Mouse (Mus musculus) liver, embryonic 11.5 days (tissue): ENCODE data around the gene Inf2. TPM values are rescaled to one million over a fixed set of nuclear protein-coding genes. Genes with fewer than 3 reads are reported as not detected.
A peak's percentile ranks its signal among the peaks of the same experiment; 100 is the strongest.

Experiments
- ATAC-seq: fragments of 200-750 bp; cut with Nextera tagmentation; replicated peaks from 2 replicates; pipeline ENCODE4 v1.8.0; 2017; ENCODE audit warnings: moderate number of reproducible peaks, mild to moderate bottlenecking, moderate TSS enrichment, moderate library complexity; ENCODE audit not compliant: low FRiP score
- DNase-seq: peaks from one replicate; pipeline ENCODE4 v3.0.0-alpha.2; 2017; ENCODE audit warnings: low spot score
- H3K27ac ChIP-seq: fragments of 300-500 bp; sonication (generic); 2 replicates; pipeline ENCODE4 v1.5.1; 2014; ENCODE audit warnings: mild to moderate bottlenecking, low read depth, low read length, control low read depth
- H3K27me3 ChIP-seq: fragments of 300-500 bp; sonication (generic); replicated peaks from 2 replicates; pipeline ENCODE4 v1.6.1; 2014; ENCODE audit warnings: low read length, mixed read lengths; ENCODE audit not compliant: control insufficient read depth, insufficient read depth
- H3K36me3 ChIP-seq: fragments of 300-500 bp; sonication (generic); 2 replicates; pipeline ENCODE4 v1.6.1; 2014; ENCODE audit warnings: mild to moderate bottlenecking, low read length, moderate library complexity, mixed read lengths; ENCODE audit not compliant: control insufficient read depth, insufficient read depth
- H3K4me1 ChIP-seq: fragments of 300-500 bp; sonication (generic); replicated peaks from 2 replicates; pipeline ENCODE4 v1.6.1; 2014; ENCODE audit warnings: low read length, mixed read lengths; ENCODE audit not compliant: control insufficient read depth, insufficient read depth
- H3K4me2 ChIP-seq: fragments of 300-500 bp; sonication (generic); 2 replicates; pipeline ENCODE4 v1.6.1; 2014; ENCODE audit warnings: mild to moderate bottlenecking, control low read depth, moderate library complexity
- H3K4me3 ChIP-seq: fragments of 300-500 bp; sonication (generic); 2 replicates; pipeline ENCODE4 v1.5.1; 2014; ENCODE audit warnings: low read depth, low read length, control low read depth
- H3K9ac ChIP-seq: fragments of 300-500 bp; sonication (generic); 2 replicates; pipeline ENCODE4 v1.6.1; 2014; ENCODE audit warnings: low read depth, low read length, control low read depth
- H3K9me3 ChIP-seq: fragments of 300-500 bp; sonication (generic); 2 replicates; pipeline ENCODE4 v1.6.1; 2016; ENCODE audit warnings: low read length, inconsistent platforms, mixed read lengths; ENCODE audit not compliant: control insufficient read depth
- WGBS: fragments of 180-500 bp; shearing (Covaris S2); extraction: QIAGEN DNeasy Blood & Tissue Kit; methylation state at CpG from one replicate; pipeline ENCODE4 v1.1.7; 2014; 5-methylcytosine and 5-hydroxymethylcytosine counted together
- polyA plus RNA-seq: library from polyadenylated mRNA; unstranded; fragments of >200 nt; fragmentation: Nextera tagmentation; extraction: Ambion mirVana; gene quantifications from 2 replicates; pipeline ENCODE4 v1.2.1, GENCODE M21; 2014

Inf2 gene
- polyA plus RNA-seq, 1 experiment from 2014 or later = 6.5 TPM

DNA sequence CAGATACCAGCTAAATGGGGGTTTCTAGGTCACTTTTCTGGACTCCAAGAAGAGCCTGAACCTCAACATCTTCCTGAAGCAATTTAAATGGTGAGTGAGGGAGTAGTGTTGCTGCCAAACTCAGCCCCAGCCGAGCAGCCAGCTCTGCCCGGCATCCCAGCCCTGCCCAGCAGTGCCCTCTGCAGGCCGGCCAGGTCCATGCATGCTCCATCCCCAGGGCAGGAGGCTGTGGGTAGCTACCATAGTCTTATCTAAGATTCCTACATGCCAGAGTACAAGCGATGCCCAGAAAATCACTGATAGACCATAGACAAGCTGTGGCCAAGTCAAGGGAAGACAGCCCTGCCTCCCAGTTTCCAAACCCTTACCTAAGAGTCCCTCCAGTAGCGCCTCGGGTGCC is 17.2 kb downstream of the Inf2 start:
- H3K9ac ChIP-seq = no peak overlapping the region
- peak; percentile 71 for DNase-seq
- H3K27ac ChIP-seq = no peak overlapping the region
- no peaks in the 10 kb centered on the region for H3K9me3 ChIP-seq
- no peak overlapping the region for H3K4me3 ChIP-seq
- 51% methylated on average over 6 of the region's 6 CpGs for WGBS
- H3K27me3 ChIP-seq = no peaks in the 10 kb centered on the region
- peaks cover under 1% of the 10 kb centered on the region; the same call in 1 of the 2 replicates for H3K4me1 ChIP-seq
- no peak overlapping the region for H3K4me2 ChIP-seq
- peaks cover 24% of the 10 kb centered on the region for H3K36me3 ChIP-seq
- ATAC-seq = peak; percentile 71

DNA sequence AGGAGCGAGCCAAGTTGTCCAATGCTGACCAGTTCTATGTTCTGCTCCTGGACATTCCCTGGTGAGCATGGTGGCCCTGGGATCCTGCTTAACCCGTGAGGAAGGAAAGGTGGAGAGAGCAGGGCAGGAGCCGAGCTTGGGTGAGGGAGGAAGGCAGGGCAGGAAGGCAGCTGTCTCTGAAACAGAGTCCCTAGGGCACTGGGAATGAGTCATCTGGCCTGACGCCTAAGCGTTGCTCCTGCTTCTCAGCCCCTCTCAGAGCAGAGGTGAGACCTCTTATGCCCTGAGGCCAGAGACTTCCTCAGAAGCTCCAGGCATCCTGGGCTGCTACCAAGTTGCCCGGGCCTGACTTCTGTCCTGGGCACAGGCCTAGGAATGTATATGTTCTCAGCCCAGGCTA is 18.4 kb downstream of the Inf2 start:
- no peak overlapping the region for H3K4me2 ChIP-seq
- H3K36me3 ChIP-seq = peaks cover 20% of the 10 kb centered on the region
- no peak overlapping the region for H3K9ac ChIP-seq
- WGBS = 84% methylated on average over 6 of the region's 6 CpGs
- H3K27me3 ChIP-seq = no peaks in the 10 kb centered on the region
- no peaks in the 10 kb centered on the region for H3K9me3 ChIP-seq
- H3K4me3 ChIP-seq = no peak overlapping the region
- no peak overlapping the region for H3K27ac ChIP-seq
- DNase-seq (no peak), ATAC-seq (no peak)
- H3K4me1 ChIP-seq = no peaks in the 10 kb centered on the region

DNA sequence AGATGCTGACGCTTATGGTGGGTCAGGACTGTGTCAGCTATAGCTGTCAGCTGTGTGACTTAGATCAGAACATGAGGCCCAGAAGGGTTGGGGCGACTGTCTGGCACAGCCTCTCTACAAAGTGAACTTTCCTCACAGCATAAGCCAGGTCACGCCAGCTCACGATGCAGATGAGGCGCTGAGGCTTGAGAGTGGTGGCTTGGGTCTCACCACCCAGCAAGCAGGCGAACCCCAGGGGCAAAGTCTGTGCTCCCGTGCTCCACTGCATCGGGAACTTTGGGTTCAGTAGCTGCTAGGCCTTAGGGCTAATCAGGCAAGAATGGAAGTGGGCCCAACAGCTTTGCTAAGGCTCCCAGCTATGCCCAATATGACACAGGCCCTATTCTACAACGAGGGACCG is 20.4 kb downstream of the Inf2 start:
- ATAC-seq (no peak), DNase-seq (no peak)
- Histone ChIP-seq H3K27me3 (no peaks in the 10 kb centered on the region), H3K36me3 (peaks cover 16% of the 10 kb centered on the region; the same call in 1 of the 2 replicates), H3K9ac (no peak overlapping the region), H3K4me2 (no peak overlapping the region), H3K9me3 (no peaks in the 10 kb centered on the region), H3K4me3 (no peak overlapping the region), H3K4me1 (no peaks in the 10 kb centered on the region), H3K27ac (no peak overlapping the region)
- 86% methylated on average over 10 of the region's 10 CpGs for WGBS

DNA sequence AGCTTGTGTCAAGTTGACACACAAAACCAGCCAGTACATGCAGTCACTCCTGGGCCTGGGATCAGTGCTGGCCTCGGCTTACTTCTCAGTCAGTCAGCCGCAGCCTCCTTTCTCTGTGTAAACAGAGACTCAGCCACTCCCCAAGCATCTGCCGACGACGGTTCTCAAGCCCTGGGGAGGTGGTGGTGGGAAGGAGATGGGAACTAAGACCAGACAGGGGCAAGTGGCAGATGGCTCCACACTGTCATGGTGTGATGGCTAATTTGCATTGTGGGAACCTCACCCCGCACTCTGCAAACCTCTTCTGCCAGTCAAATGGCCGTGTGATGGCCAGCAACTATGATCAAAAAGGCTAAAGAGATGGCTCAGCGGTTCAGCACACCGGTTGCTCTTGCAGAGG is 28.1 kb downstream of the Inf2 start:
- Histone ChIP-seq H3K9me3 (no peaks in the 10 kb centered on the region), H3K4me1 (peaks cover 29% of the 10 kb centered on the region), H3K27ac (no peak overlapping the region), H3K4me3 (no peak overlapping the region), H3K9ac (no peak overlapping the region), H3K36me3 (no peaks in the 10 kb centered on the region), H3K27me3 (peaks cover 14% of the 10 kb centered on the region), H3K4me2 (no peak overlapping the region)
- no peak for DNase-seq
- WGBS = 47% methylated on average over 9 of the region's 9 CpGs
- ATAC-seq = no peak

DNA sequence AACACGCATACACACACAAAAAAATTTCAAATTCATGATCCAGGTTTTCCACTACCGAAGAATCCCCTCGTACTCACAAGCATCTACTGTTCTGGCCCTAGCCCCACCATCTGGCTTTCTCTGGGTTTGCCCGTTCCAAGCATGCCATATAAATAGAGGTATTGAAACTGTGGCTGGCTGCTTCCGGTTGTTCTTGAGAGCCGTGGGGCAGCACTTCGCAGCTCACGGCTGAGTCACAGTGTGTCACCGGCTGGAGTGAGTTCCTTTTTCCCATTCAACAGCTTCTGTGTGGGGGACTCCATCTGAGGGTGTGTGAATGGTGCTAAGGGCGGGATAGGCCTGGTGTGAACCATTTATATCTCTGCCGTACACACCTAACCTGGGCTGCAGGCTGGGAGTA is 28.6 kb downstream of the Inf2 start:
- Histone ChIP-seq H3K9me3 (no peaks in the 10 kb centered on the region), H3K4me3 (no peak overlapping the region), H3K4me2 (no peak overlapping the region), H3K36me3 (no peaks in the 10 kb centered on the region), H3K27me3 (peaks cover 15% of the 10 kb centered on the region), H3K9ac (no peak overlapping the region), H3K27ac (no peak overlapping the region), H3K4me1 (peaks cover 34% of the 10 kb centered on the region)
- 62% methylated on average over 11 of the region's 11 CpGs for WGBS
- no peak for ATAC-seq
- no peak for DNase-seq

DNA sequence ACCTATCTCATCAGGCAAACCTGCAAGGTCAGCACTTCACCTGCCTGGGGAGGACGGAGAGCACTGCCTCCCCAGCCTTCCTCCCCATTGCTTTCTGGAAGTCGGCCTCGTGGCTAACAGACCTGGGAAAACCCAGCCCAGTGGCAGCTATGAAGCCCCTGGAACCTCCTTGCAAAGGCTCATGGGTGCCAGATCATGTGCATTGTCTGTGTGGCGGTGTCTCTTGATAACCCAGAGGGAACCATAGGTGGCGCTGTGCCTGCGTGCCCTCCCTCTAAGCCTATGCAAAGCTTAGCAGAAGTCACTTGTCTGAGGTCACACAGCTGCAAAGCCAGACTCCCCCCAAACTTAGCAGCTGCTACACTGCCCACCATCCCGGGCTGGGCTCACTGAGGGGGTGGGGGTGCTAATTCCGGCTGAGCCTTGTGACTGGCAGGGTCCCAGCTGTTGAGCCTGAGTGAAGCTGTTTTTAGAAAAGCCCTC is 29.4 kb downstream of the Inf2 start:
- H3K4me3 ChIP-seq = no peak overlapping the region
- peaks cover 15% of the 10 kb centered on the region for H3K27me3 ChIP-seq
- H3K36me3 ChIP-seq = no peaks in the 10 kb centered on the region
- H3K4me2 ChIP-seq = no peak overlapping the region
- H3K27ac ChIP-seq = no peak overlapping the region
- no peaks in the 10 kb centered on the region for H3K9me3 ChIP-seq
- peaks cover 37% of the 10 kb centered on the region for H3K4me1 ChIP-seq
- ATAC-seq (peak; percentile 67), DNase-seq (peak; percentile 74)
- WGBS = 10% methylated on average over 8 of the region's 8 CpGs
- 0 out of 2 replicates have a peak overlapping the region, but pooled peaks have one; percentile 20 for H3K9ac ChIP-seq

DNA sequence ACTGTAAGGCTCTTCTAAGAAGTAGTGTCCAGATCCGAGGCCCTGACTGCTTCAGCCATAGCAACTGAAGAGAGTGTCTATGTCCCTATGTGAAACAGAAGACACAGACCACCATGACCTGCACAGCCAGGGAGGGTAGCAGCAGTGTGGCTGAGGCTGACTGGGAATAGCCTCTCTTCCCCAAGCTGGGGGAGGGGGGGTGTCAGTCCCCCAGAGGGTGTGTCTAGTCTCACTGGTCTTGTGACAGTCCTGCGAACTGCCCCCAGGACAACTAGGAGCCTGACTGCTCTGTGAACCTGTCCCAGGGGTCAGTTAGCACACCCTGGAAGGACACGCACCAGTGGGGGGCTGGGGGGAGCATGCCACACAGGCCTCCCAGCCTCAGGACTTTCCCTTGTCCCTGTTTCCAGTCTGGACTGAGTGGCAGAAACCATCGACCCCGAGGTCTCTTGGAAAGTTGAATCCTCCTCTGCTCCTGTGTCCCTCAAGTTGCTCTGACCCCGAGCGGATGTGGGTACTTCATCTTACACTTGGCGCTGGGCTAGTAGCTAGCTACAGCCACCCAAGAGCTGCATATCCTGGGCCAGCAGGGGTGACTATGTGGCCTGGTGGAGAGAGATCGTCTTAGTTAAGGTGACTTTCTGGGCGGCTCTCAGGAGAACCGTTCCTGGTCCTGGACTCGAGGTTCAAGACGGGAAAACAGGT is 30.5 kb downstream of the Inf2 start:
- WGBS = 16% methylated on average over 13 of the region's 13 CpGs
- Histone ChIP-seq H3K9me3 (no peaks in the 10 kb centered on the region), H3K36me3 (no peaks in the 10 kb centered on the region), H3K9ac (peak overlapping the region; percentile 72), H3K4me3 (peak overlapping the region; percentile 57), H3K4me1 (peaks cover 48% of the 10 kb centered on the region), H3K27ac (no peak overlapping the region; the same call in 1 of the 2 replicates), H3K27me3 (peaks cover 15% of the 10 kb centered on the region), H3K4me2 (peak overlapping the region; percentile 99)
- no peak for DNase-seq
- ATAC-seq = no peak

DNA sequence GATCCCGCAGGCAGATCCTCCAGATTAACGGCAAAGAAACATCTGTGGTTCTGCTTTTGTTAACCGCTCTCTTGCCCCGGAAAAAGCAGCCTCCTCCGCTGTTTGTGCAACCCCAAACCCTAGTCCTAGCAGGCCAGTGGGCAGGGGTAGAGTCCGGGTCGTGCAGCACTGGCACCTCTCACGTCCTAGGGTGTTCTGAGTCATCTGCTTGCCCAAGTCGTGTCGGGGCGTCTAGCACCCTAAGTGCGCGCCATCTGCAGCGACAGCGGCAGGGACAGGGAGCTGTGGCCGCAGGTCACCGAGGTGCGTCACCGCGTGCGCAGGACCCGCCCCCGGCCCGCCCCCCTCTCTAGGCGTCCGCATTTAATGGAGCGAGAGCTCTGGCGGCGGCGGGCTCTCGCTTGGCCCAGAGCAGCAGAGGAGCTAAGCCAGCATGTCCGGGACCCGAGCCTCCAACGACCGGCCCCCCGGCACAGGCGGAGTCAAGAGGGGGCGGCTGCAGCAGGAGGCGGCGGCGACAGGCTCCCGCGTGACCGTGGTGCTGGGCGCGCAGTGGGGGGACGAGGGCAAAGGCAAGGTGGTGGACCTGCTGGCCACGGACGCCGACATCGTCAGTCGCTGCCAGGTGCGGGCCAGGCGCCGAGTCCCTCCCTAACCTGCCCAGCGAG is 31.2 kb downstream of the Inf2 start, which contains the start of gene Adssl1:
TSS of gene Adssl1 (plus strand) at position 360 of the 668 bp plus-strand sequence.
- H3K4me2 ChIP-seq = peak within 1 kb of the TSS; percentile 99
- H3K36me3 ChIP-seq = no peaks in the 10 kb centered on the region
- peak; percentile 79 for DNase-seq
- H3K4me1 ChIP-seq = peaks cover 48% of the 10 kb centered on the region
- no peak within 1 kb of the TSS; the same call in 1 of the 2 replicates for H3K27ac ChIP-seq
- H3K27me3 ChIP-seq = peaks cover 15% of the 10 kb centered on the region
- WGBS = under 1% methylated on average over 54 of the region's 56 CpGs
- H3K9me3 ChIP-seq = no peaks in the 10 kb centered on the region
- peak within 1 kb of the TSS; percentile 57 for H3K4me3 ChIP-seq
- peak within 1 kb of the TSS; percentile 72 for H3K9ac ChIP-seq
- ATAC-seq = peak; percentile 59
